Mouse (Mus musculus): ENCODE measurements around the gene Srsf5. TPM values are rescaled to one million over a fixed set of nuclear protein-coding genes. Genes with fewer than 3 reads are reported as not detected.

Gene Srsf5
- 123 TPM for polyA plus RNA-seq (2012; fragmentation: generic; extraction: Trizol)

GRCm38 (mm10) chr12:80945334-80945995 is at the start of gene Srsf5:
Gene Srsf5, plus strand, starts transcription at chr12:80945504.
- peak within 1 kb of the TSS; percentile 94 for H3K4me3 ChIP-seq
- peak within 1 kb of the TSS; percentile 70 for H3ac ChIP-seq (ENCODE audit: control insufficient read depth, insufficient read length)
- TF ChIP-seq POLR2AphosphoS2 (IDR thresholded peaks at IDR 0.05; ENCODE audit: insufficient read length, low read depth) (peak; percentile 97), SRF (IDR thresholded peaks at IDR 0.05; ENCODE audit: control insufficient read depth, insufficient read length, low read depth) (no peak), MYOG (IDR thresholded peaks at IDR 0.05; ENCODE audit: control insufficient read depth in 1 of 3, insufficient read depth in 1 of 3, insufficient read length in 2 of 3, low read depth in 2 of 3) (peak in 1 of 3 experiments; percentile 16), POLR2A (IDR thresholded peaks at IDR 0.05; ENCODE audit: insufficient read length, low read depth) (peak; percentile 95), REST (IDR thresholded peaks at IDR 0.05; ENCODE audit: insufficient read depth, insufficient read length) (peak; percentile 31)
- H3K27me3 ChIP-seq (ENCODE audit: control insufficient read depth, insufficient read depth, insufficient read length): no peaks in the 10 kb centered on the region
- peaks cover 38% of the 10 kb centered on the region for H3K79me2 ChIP-seq (ENCODE audit: control insufficient read depth, insufficient read depth)
- peak within 1 kb of the TSS; percentile 74 for H3K4me2 ChIP-seq (ENCODE audit: low read depth)
- H3K36me3 ChIP-seq (ENCODE audit: control insufficient read depth, insufficient read depth): peaks cover 37% of the 10 kb centered on the region

- Histone ChIP-seq H3K27me3 (ENCODE audit: control insufficient read depth, insufficient read depth, insufficient read length) (peaks cover 11% of the 10 kb centered on the region), H3K4me3 (no peak overlapping the region), H3K36me3 (ENCODE audit: control insufficient read depth, insufficient read depth) (no peaks in the 10 kb centered on the region), H3ac (ENCODE audit: control insufficient read depth, insufficient read length) (no peak overlapping the region), H3K4me2 (ENCODE audit: low read depth) (no peak overlapping the region), H3K79me2 (ENCODE audit: control insufficient read depth, insufficient read depth) (no peaks in the 10 kb centered on the region)
- TF ChIP-seq CEBPB (IDR thresholded peaks at IDR 0.05; ENCODE audit: insufficient read depth, poor library complexity, severe bottlenecking) (no peak), REST (IDR thresholded peaks at IDR 0.05; ENCODE audit: insufficient read depth, insufficient read length) (no peak), MAX (IDR thresholded peaks at IDR 0.05; ENCODE audit: low read depth) (no peak), TCF12 (IDR thresholded peaks at IDR 0.05; ENCODE audit: insufficient read depth, poor library complexity, severe bottlenecking) (no peak), POLR2AphosphoS2 (IDR thresholded peaks at IDR 0.05; ENCODE audit: insufficient read length, low read depth) (no peak), POLR2A (IDR thresholded peaks at IDR 0.05; ENCODE audit: insufficient read length, low read depth) (no peak), MYOD1 (IDR thresholded peaks at IDR 0.05; ENCODE audit: control insufficient read depth in 1 of 3, insufficient read length in 2 of 3, low read depth in 2 of 3) (no peak), TCF3 (IDR thresholded peaks at IDR 0.05; ENCODE audit: insufficient read length, low read depth) (no peak), SRF (IDR thresholded peaks at IDR 0.05; ENCODE audit: control insufficient read depth, insufficient read length, low read depth) (no peak), USF1 (IDR thresholded peaks at IDR 0.05; ENCODE audit: low read depth) (no peak), MYOG (IDR thresholded peaks at IDR 0.05; ENCODE audit: control insufficient read depth in 1 of 3, insufficient read depth in 1 of 3, insufficient read length in 2 of 3, low read depth in 2 of 3) (no peak), E2F4 (IDR thresholded peaks at IDR 0.05; ENCODE audit: insufficient read depth) (no peak)
Measured at GRCm38 (mm10) chr12:80909631-80910030, 35.7 kb upstream of the Srsf5 start.

GRCm38 (mm10) chr12:80917764-80918163 is 27.5 kb upstream of the Srsf5 start:
- Histone ChIP-seq H3ac (ENCODE audit: control insufficient read depth, insufficient read length) (no peak overlapping the region), H3K27me3 (ENCODE audit: control insufficient read depth, insufficient read depth, insufficient read length) (peaks cover 9% of the 10 kb centered on the region), H3K36me3 (ENCODE audit: control insufficient read depth, insufficient read depth) (no peaks in the 10 kb centered on the region), H3K4me3 (no peak overlapping the region), H3K4me2 (ENCODE audit: low read depth) (no peak overlapping the region), H3K79me2 (ENCODE audit: control insufficient read depth, insufficient read depth) (no peaks in the 10 kb centered on the region)
- TF ChIP-seq E2F4 (IDR thresholded peaks at IDR 0.05; ENCODE audit: insufficient read depth) (no peak), REST (IDR thresholded peaks at IDR 0.05; ENCODE audit: insufficient read depth, insufficient read length) (no peak), SRF (IDR thresholded peaks at IDR 0.05; ENCODE audit: control insufficient read depth, insufficient read length, low read depth) (no peak), MYOD1 (IDR thresholded peaks at IDR 0.05; ENCODE audit: control insufficient read depth in 1 of 3, insufficient read length in 2 of 3, low read depth in 2 of 3) (no peak), POLR2AphosphoS2 (IDR thresholded peaks at IDR 0.05; ENCODE audit: insufficient read length, low read depth) (no peak), TCF12 (IDR thresholded peaks at IDR 0.05; ENCODE audit: insufficient read depth, poor library complexity, severe bottlenecking) (no peak), CEBPB (IDR thresholded peaks at IDR 0.05; ENCODE audit: insufficient read depth, poor library complexity, severe bottlenecking) (no peak)

GRCm38 (mm10) chr12:80921301-80921700 is 24.0 kb upstream of the Srsf5 start:
- TF ChIP-seq REST (IDR thresholded peaks at IDR 0.05; ENCODE audit: insufficient read depth, insufficient read length) (no peak), MYOD1 (IDR thresholded peaks at IDR 0.05; ENCODE audit: control insufficient read depth in 1 of 3, insufficient read length in 2 of 3, low read depth in 2 of 3) (no peak)
- Histone ChIP-seq H3K4me3 (no peak overlapping the region), H3ac (ENCODE audit: control insufficient read depth, insufficient read length) (no peak overlapping the region), H3K4me2 (ENCODE audit: low read depth) (no peak overlapping the region), H3K79me2 (ENCODE audit: control insufficient read depth, insufficient read depth) (no peaks in the 10 kb centered on the region), H3K36me3 (ENCODE audit: control insufficient read depth, insufficient read depth) (no peaks in the 10 kb centered on the region), H3K27me3 (ENCODE audit: control insufficient read depth, insufficient read depth, insufficient read length) (peaks cover 23% of the 10 kb centered on the region)

GRCm38 (mm10) chr12:80922869-80923268 is 22.4 kb upstream of the Srsf5 start:
- Histone ChIP-seq H3K27me3 (ENCODE audit: control insufficient read depth, insufficient read depth, insufficient read length) (peaks cover 23% of the 10 kb centered on the region), H3K36me3 (ENCODE audit: control insufficient read depth, insufficient read depth) (no peaks in the 10 kb centered on the region), H3K79me2 (ENCODE audit: control insufficient read depth, insufficient read depth) (no peaks in the 10 kb centered on the region), H3ac (ENCODE audit: control insufficient read depth, insufficient read length) (no peak overlapping the region), H3K4me3 (no peak overlapping the region), H3K4me2 (ENCODE audit: low read depth) (no peak overlapping the region)
- TF ChIP-seq MYOD1 (IDR thresholded peaks at IDR 0.05; ENCODE audit: control insufficient read depth in 1 of 3, insufficient read length in 2 of 3, low read depth in 2 of 3): no peak
- no peak for TF ChIP-seq TCF3 (IDR thresholded peaks at IDR 0.05; ENCODE audit: insufficient read length, low read depth)
- no peak for TF ChIP-seq TCF12 (IDR thresholded peaks at IDR 0.05; ENCODE audit: insufficient read depth, poor library complexity, severe bottlenecking)
- no peak for TF ChIP-seq REST (IDR thresholded peaks at IDR 0.05; ENCODE audit: insufficient read depth, insufficient read length)
- TF ChIP-seq MAX (IDR thresholded peaks at IDR 0.05; ENCODE audit: low read depth): no peak
- TF ChIP-seq USF1 (IDR thresholded peaks at IDR 0.05; ENCODE audit: low read depth): no peak
